Mouse (Mus musculus): ENCODE results near the gene Lmln. TPM values are rescaled to one million over a fixed set of nuclear protein-coding genes. Genes with fewer than 3 reads are reported as not detected.

Gene Lmln
- total RNA-seq, 1 experiment, result 9.1 TPM

Other genes starting within 250 kb of the Lmln start
- 93.2 and 106 TPM in 2 replicates for gene Fyttd1, start 185.0 kb upstream of the Lmln start, total RNA-seq (2012; rRNA removed)
- gene Rubcn, start 184.8 kb upstream of the Lmln start, total RNA-seq (2012; rRNA removed), result 18.6 and 19.4 TPM in 2 replicates
- gene Lrch3, start 148.4 kb upstream of the Lmln start, total RNA-seq (2012; rRNA removed), result 11.0 and 15.8 TPM in 2 replicates
- gene Iqcg, start 6.3 kb upstream of the Lmln start, total RNA-seq (2012; rRNA removed), result 9.8 and 11.3 TPM in 2 replicates
- 1,485 and 1,755 TPM in 2 replicates for gene Rpl35a, start 6.1 kb upstream of the Lmln start, total RNA-seq (2012; rRNA removed)
- gene Osbpl11, start 122.5 kb downstream of the Lmln start, total RNA-seq (2012; rRNA removed), result 15.2 and 15.6 TPM in 2 replicates
- 43.1 and 54.9 TPM in 2 replicates for gene Snx4, start 188.9 kb downstream of the Lmln start, total RNA-seq (2012; rRNA removed)